8 mouse cellular contexts compared by ENCODE assay signal in the genomic region with DNA sequence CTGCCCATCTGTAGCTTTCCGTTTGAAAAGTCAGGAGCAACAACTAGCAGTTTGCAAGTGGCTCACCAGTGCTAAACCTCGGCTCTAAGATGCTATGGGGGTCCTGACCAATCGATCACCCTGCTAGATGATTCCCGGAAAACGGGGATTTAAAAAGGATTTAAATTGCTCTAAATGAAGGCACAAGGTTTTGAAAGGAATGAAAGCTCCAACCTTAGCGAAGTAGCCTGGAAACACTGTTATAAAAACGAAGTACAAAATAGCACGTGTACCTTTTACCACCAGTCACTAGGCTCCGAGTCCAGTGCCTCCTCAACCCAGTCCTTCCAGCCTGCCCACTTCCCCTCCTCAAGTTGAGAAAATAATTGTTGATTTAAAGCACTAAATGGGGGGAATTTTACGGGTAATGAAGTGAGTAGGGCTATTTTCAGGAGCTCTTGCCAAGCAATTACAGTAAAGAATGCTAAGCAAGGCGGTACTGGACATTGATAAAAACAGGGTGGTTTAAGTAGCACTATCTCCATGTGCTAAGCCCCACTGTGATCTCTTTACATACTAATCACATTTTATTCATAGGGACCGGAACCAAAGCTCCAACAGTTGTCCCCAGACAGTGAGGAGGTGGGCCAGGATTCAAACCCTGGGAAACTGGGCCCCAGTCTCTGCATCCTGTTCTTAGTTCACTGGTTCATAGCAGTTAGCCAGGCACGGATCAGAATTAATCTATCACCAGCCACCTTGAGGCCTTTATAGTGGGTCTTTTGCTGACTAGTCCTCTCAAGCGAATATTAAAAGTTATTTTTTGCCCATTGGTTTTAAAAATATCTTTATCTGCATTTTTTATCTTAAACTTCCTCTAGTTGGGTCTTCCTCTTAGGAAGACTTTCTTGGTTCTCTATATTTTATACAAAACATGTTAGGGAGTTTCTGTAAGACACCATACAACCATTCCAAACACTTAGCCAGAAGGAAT. TPM values are rescaled to one million over a fixed set of nuclear protein-coding genes. Genes with fewer than 3 reads are reported as not detected.
A peak's percentile ranks its signal among the peaks of the same experiment; 100 is the strongest.
DNase-seq lines count a peak whose midpoint lies in the region; ATAC-seq and TF ChIP-seq lines count a peak whose summit lies in the region.

No protein-coding gene starts in this region.

- H3K9me3 ChIP-seq in neural tube, embryonic 11.5 days (ENCODE audit: control insufficient read depth, low read length): no peaks in the 10 kb centered on the region
- H3K9me3 ChIP-seq in forebrain, embryonic 10.5 days: no peaks in the 10 kb centered on the region
- no peaks in the 10 kb centered on the region for H3K9me3 ChIP-seq in limb, embryonic 14.5 days (ENCODE audit: control insufficient read depth, low read length)
- H3K9me3 ChIP-seq in stomach, embryonic 16.5 days (replicated peaks; ENCODE audit: control insufficient read depth, low read length): no peaks in the 10 kb centered on the region

- WGBS in neural tube, embryonic 11.5 days: 44% methylated on average over 14 of the region's 14 CpGs
- 63% methylated on average over 14 of the region's 14 CpGs for WGBS in forebrain, embryonic 10.5 days
- 28% methylated on average over 14 of the region's 14 CpGs for WGBS in limb, embryonic 14.5 days
- WGBS in stomach, embryonic 16.5 days: 33% methylated on average over 14 of the region's 14 CpGs

- TF ChIP-seq POLR2A in limb, embryonic 14.5 days (IDR thresholded peaks at IDR 0.05; ENCODE audit: borderline replicate concordance, extremely low read depth, insufficient read depth, insufficient read length): no peak

- no peak for ATAC-seq in neural tube, embryonic 11.5 days (ENCODE audit: insufficient read depth, low FRiP score, low TSS enrichment)
- ATAC-seq in limb, embryonic 14.5 days (ENCODE audit: low FRiP score, low read depth): no peak
- no peak for ATAC-seq in stomach, embryonic 16.5 days (ENCODE audit: insufficient read depth, low FRiP score)

- peaks cover 6% of the 10 kb centered on the region for H3K27me3 ChIP-seq in neural tube, embryonic 11.5 days (ENCODE audit: control insufficient read depth, insufficient read depth, low read length)
- peaks cover 6% of the 10 kb centered on the region for H3K27me3 ChIP-seq in forebrain, embryonic 10.5 days (ENCODE audit: poor library complexity, severe bottlenecking)
- H3K27me3 ChIP-seq in limb, embryonic 14.5 days (ENCODE audit: control insufficient read depth, insufficient read depth, low read length): no peaks in the 10 kb centered on the region
- no peaks in the 10 kb centered on the region for H3K27me3 ChIP-seq in stomach, embryonic 16.5 days (ENCODE audit: control insufficient read depth, insufficient read depth, low read length)

- H3K9ac ChIP-seq in neural tube, embryonic 11.5 days (ENCODE audit: low read length): no peak overlapping the region
- H3K9ac ChIP-seq in limb, embryonic 14.5 days (ENCODE audit: low read depth, low read length, severe bottlenecking): peak overlapping the region; percentile 13; the same call in 1 of the 2 replicates
- H3K9ac ChIP-seq in stomach, embryonic 16.5 days (ENCODE audit: low read length): peak overlapping the region; percentile 93

- H3K27ac ChIP-seq in neural tube, embryonic 11.5 days (ENCODE audit: low read depth, low read length): no peak overlapping the region
- peak overlapping the region; percentile 96 for H3K27ac ChIP-seq in forebrain, embryonic 10.5 days
- no peak overlapping the region for H3K27ac ChIP-seq in limb, embryonic 14.5 days (replicated peaks; ENCODE audit: low read depth, low read length)
- peak overlapping the region; percentile 84 for H3K27ac ChIP-seq in stomach, embryonic 16.5 days (ENCODE audit: low read length)

- H3K4me2 ChIP-seq in neural tube, embryonic 11.5 days (ENCODE audit: low read depth): peak overlapping the region; percentile 73
- H3K4me2 ChIP-seq in limb, embryonic 14.5 days (replicated peaks; ENCODE audit: low read depth, low read length, severe bottlenecking): peak overlapping the region; percentile 62
- peak overlapping the region; percentile 82 for H3K4me2 ChIP-seq in stomach, embryonic 16.5 days (ENCODE audit: low read depth, low read length)

- H3K4me1 ChIP-seq in neural tube, embryonic 11.5 days (ENCODE audit: control insufficient read depth, insufficient read depth, low read length): peaks cover 29% of the 10 kb centered on the region
- H3K4me1 ChIP-seq in forebrain, embryonic 10.5 days: peaks cover 83% of the 10 kb centered on the region
- peaks cover 75% of the 10 kb centered on the region for H3K4me1 ChIP-seq in limb, embryonic 14.5 days (ENCODE audit: control insufficient read depth, insufficient read depth, low read length)
- peaks cover 57% of the 10 kb centered on the region for H3K4me1 ChIP-seq in stomach, embryonic 16.5 days (ENCODE audit: control insufficient read depth, insufficient read depth, low read length)

- no peak for DNase-seq in neural tube, embryonic 11.5 days (ENCODE audit: low spot score)
- DNase-seq in neural tube, embryonic 10.5 days (ENCODE audit: extremely low spot score, low spot score): no peak
- no peak for DNase-seq in forebrain, embryonic 10.5 days (ENCODE audit: extremely low spot score, low spot score)
- no peak for DNase-seq in limb, embryonic 14.5 days (ENCODE audit: low spot score)
- no peak for DNase-seq in MN1 (ENCODE audit: low spot score)
- no peak for DNase-seq in ovary, postnatal 10 days (ENCODE audit: low spot score)
- DNase-seq in right cerebral cortex, postnatal 14 days: no peak

- H3K36me3 ChIP-seq in neural tube, embryonic 11.5 days (ENCODE audit: control insufficient read depth, insufficient read depth, low read length): no peaks in the 10 kb centered on the region
- peaks cover 24% of the 10 kb centered on the region for H3K36me3 ChIP-seq in forebrain, embryonic 10.5 days (replicated peaks)
- peaks cover 24% of the 10 kb centered on the region for H3K36me3 ChIP-seq in limb, embryonic 14.5 days (ENCODE audit: control insufficient read depth, insufficient read depth, low read length)
- H3K36me3 ChIP-seq in stomach, embryonic 16.5 days (ENCODE audit: control insufficient read depth, insufficient read depth, low read length): no peaks in the 10 kb centered on the region

- peak overlapping the region; percentile 83; the same call in 1 of the 2 replicates for H3K4me3 ChIP-seq in neural tube, embryonic 11.5 days (ENCODE audit: low read depth, low read length)
- peak overlapping the region; percentile 77 for H3K4me3 ChIP-seq in forebrain, embryonic 10.5 days
- H3K4me3 ChIP-seq in limb, embryonic 14.5 days (replicated peaks; ENCODE audit: low read length): peak overlapping the region; percentile 78
- peak overlapping the region; percentile 79 for H3K4me3 ChIP-seq in stomach, embryonic 16.5 days (replicated peaks; ENCODE audit: low read length)

RNA-seq across cellular contexts. Expression of a gene that starts 7.1 kb away (rescaled TPM):
- 364 and 445 TPM in 2 replicates for polyA plus RNA-seq in neural tube, embryonic 11.5 days (2014; fragmentation: Nextera tagmentation; extraction: Ambion mirVana)
- 334 and 342 TPM in 2 replicates for polyA plus RNA-seq in forebrain, embryonic 10.5 days (2016; fragmentation: Nextera tagmentation; extraction: Ambion mirVana)
- polyA plus RNA-seq in limb, embryonic 14.5 days (2012; rRNA removed): 420 and 643 TPM in 2 replicates
- polyA plus RNA-seq in limb, embryonic 14.5 days (2014; fragmentation: Nextera tagmentation; extraction: Ambion mirVana): 724 and 728 TPM in 2 replicates
- 1,286 and 1,473 TPM in 2 replicates for polyA plus RNA-seq in stomach, embryonic 16.5 days (2015; fragmentation: Nextera tagmentation; extraction: Ambion mirVana)

Comparison
In these comparisons a context has a peak if more than half of its experiments do, and no peak if none do; other contexts are left out.
1. H3K27ac ChIP-seq: peak in forebrain, embryonic 10.5 days (single experiment) and stomach, embryonic 16.5 days (single experiment); none in neural tube, embryonic 11.5 days (single experiment) and limb, embryonic 14.5 days (single experiment).
2. Peak in every context shown above with its lines, with median percentiles within 50 percentile points of each other: H3K4me2 ChIP-seq and H3K4me3 ChIP-seq.